Mouse (Mus musculus) CD4-positive, CD25-positive, alpha-beta regulatory T cell, adult 2 months (primary cell): ENCODE measurements around the gene Tmem143.
A peak's percentile ranks its signal among the peaks of the same experiment; 100 is the strongest.
"Not testable (repeated sequence)": the region's sequence is repeated elsewhere in the genome, so short reads cannot be mapped to it uniquely, and the experiment has no call there.

Experiments used
- DNase-seq: peaks from one replicate; pipeline ENCODE4 v3.0.0-alpha.2; 2012; ENCODE audit warnings: low read depth, low spot score

Gene Tmem143

GRCm38 (mm10) chr7:45922928-45923761, 26.4 kb downstream of the Tmem143 start:
- peak; percentile 98 for DNase-seq

GRCm38 (mm10) chr7:45923762-45924428, 27.2 kb downstream of the Tmem143 start, which contains the start of gene Ccdc114:
Ccdc114 (plus strand) TSS chr7:45924072.
- DNase-seq = peak; percentile 55

DNA sequence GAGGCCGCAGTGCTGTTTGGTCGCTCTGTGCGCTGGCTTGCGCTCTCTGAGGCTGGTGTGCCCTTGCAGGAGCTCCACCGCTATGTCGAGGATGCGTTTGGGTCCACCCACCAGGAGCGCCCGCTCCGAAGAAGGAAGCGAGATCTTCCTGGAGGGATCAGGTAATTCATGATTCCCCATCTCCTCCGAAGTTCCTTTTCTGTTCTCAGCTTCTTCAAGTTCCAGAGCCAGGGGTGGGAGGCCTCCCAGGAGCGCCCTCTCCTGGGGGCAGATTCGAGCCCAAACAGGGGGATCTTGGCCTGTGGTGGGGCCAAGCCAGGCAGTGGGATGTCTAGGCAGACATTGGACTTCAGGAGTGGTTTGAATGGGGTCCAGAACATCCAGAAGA, 27.7 kb downstream of the Tmem143 start:
- peak; percentile 61 for DNase-seq

DNA sequence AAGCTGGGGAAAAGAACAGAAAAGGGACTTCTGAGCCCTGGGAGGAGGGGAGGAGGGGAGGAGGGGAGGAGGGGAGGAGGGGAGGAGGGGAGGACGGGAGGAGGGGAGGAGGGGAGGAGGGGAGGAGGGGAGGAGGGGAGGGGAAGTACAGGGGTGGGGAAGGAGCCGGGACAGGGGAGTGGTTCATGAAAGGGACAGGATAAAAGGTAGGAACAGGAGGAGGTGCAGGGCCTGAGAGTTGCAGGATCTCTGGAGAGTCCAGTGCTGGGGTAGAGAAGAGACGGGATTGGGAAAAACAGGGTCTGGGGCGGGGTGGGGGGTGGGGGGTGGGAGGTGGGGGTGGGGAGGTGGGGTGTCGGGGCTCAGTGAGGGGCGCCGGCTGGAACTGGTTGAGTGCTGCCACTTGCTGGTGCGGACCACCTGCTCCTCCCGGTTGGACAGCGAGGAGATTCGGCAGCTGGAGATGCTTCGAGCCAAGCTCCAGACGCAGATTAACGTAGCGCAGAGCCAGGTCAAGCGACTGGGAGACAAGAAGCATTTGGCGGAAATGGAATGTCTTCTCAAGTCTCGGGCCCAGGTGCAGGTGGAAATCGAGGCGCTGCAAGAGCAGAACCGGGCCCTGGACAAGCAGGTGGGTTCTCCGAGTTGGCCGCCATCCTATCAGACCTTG, 32.0 kb downstream of the Tmem143 start:
- no peak for DNase-seq

DNA sequence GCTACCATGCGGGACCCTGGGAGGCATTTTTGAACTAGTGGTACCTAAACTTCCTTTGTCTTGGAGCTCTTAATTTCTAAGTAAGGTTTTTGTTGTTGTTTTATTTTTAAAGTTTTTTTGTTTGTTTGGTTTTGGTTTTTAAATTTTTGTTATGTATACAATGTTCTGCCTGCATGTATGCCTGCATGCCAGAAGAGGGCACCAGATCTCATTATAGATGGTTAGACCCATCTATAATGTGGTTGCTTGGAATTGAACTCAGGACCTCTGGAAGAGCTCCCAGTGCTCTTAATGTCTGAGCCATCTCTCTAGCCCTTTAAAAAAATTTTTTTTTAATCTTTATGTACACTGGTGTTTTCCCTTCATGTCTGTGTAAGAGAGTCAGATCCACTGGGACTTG, 32.9 kb downstream of the Tmem143 start:
- DNase-seq = no peak

GRCm38 (mm10) chr7:45933766-45934165, 37.0 kb downstream of the Tmem143 start:
- not testable (repeated sequence) for DNase-seq

DNA sequence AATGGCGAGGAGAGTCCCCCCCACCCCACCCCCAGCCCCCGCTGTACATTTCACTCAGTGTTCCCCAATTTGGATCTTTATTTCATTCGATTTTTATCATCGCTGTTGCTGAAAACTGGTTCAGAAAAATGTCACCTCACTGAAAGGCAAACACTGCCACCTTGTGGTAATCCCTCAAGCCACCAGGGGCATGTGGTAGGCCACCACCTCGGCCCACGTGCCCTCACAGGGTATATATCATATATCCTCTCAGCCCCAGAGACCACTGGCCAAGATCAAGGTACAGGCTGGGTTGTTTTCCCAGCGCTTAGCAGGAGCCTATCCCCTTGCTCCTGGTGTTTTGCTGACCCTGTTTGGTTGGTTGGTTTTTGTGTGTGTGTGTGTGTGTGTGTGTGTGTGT, 38.4 kb downstream of the Tmem143 start:
- peak; percentile 91 for DNase-seq

- no peak for DNase-seq
These were observed 43.1 kb downstream of the Tmem143 start for GRCm38 (mm10) chr7:45939836-45940235.

DNA sequence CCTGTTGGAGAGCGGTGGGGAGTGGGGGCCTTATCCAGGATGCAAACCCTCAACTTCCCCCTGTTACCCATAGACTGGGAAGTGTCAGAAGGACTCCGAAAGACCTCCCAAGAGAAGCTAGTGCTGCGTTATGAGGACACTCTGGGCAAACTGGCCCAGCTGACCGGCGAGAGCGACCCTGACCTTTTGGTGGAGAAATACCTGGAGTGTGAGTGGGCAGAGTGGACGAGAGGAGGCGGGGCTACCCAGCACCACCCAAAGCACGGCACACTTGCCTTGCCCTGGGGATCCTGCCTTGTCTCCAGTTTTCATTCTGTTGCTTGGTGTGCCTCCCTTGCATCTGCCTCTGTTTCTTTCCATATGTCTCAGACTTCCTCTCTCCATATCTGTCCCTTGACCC, 45.2 kb downstream of the Tmem143 start:
- no peak for DNase-seq

- peak; percentile 33 for DNase-seq
These were observed 46.5 kb downstream of the Tmem143 start for GRCm38 (mm10) chr7:45943280-45943679.

DNA sequence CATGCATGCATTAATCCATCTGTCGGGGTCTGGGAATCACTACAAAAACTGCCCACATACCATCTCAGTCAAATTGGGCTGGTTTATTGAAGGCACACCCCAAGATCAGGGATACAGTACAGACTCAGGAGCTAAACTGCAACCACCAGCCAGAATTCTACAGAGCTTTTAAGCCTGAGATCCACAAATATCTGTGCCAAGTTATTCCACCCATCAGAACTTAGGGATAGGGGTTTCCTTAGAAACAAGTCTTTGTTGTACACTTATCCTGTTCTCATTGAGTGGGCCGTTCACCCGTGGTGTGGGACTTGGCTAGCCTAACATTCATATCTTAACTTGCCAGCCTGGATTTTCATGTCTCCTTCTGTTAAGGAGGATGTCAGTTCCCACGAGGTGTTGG, 52.3 kb downstream of the Tmem143 start:
- DNase-seq = no peak

- no peak for DNase-seq
These were observed 59.9 kb downstream of the Tmem143 start for GRCm38 (mm10) chr7:45956611-45957010.
